Mouse (Mus musculus) erythroblast, embryonic 14.5 days (primary cell): Measurements from ENCODE around the gene Syn2.

ENCODE experiments used
- GATA1 ChIP-seq: IDR thresholded peaks from 2 replicates; pipeline ENCODE4 v1.6.1; 2012; ENCODE audit warnings: low read length, inconsistent platforms, mixed read lengths
- TAL1 ChIP-seq: IDR thresholded peaks from 3 replicates; pipeline ENCODE4 v1.6.1; 2012; ENCODE audit warnings: low read length, inconsistent platforms, mixed read lengths

- no peak for TF ChIP-seq GATA1
- TF ChIP-seq TAL1 = no peak
Measured at GRCm38 (mm10) chr6:115210820-115211219, 76.1 kb downstream of the Syn2 start.
